In genomic region chr9:108111593-108112121, GRCm38 (mm10) we compare ENCODE assay signal across 9 mouse cellular contexts. TPM values are rescaled to one million over a fixed set of nuclear protein-coding genes. Genes with fewer than 3 reads are reported as not detected.
DNase-seq lines count a peak whose midpoint lies in the region; ATAC-seq and TF ChIP-seq lines count a peak whose summit lies in the region.
"Had no signal": no experiment of that assay in that cellular context is flagged by ENCODE, and none has a peak within 500 bp of the region (broad histone marks: within the 10 kb centered on the region; RNA-seq: fewer than 3 reads in every experiment).

No protein-coding gene starts in this region.

- no peak for TF ChIP-seq CTCF in layer of hippocampus, adult 2 months (conservative IDR thresholded peaks at IDR 0.05)

- H3K4me1 ChIP-seq in intestine, embryonic 16.5 days (ENCODE audit: control insufficient read depth, insufficient read depth, low read length) = peaks cover 20% of the 10 kb centered on the region

- peak; percentile 60 for DNase-seq in cerebellum, adult 11-12 months
- no peak for DNase-seq in cerebellum, postnatal 14 days
- no peak for DNase-seq in layer of hippocampus, adult 2 months (ENCODE audit: low spot score in 2 of 2)
- DNase-seq in layer of hippocampus, postnatal 14 days (ENCODE audit: low spot score in 2 of 2) = no peak
- DNase-seq in naive thymus-derived CD4-positive, alpha-beta T cell, adult 2 months (ENCODE audit: low read depth) = peak; percentile 35
- DNase-seq in ovary, postnatal 14 days (ENCODE audit: low spot score) = no peak
- no peak for DNase-seq in frontal cortex, postnatal 25 days (ENCODE audit: low spot score in 2 of 2)

- H3K27ac ChIP-seq in layer of hippocampus, adult 2 months = peak overlapping the region; percentile 57
- H3K27ac ChIP-seq in intestine, embryonic 16.5 days (ENCODE audit: low read length) = peak overlapping the region; percentile 44

- peak overlapping the region; percentile 49 for H3K9ac ChIP-seq in intestine, embryonic 16.5 days (ENCODE audit: low read depth, low read length)

- no peaks in the 10 kb centered on the region for H3K36me3 ChIP-seq in intestine, embryonic 16.5 days (ENCODE audit: control insufficient read depth, insufficient read depth, low read length)

- H3K4me3 ChIP-seq in layer of hippocampus, adult 2 months = no peak overlapping the region
- peak overlapping the region; percentile 27 for H3K4me3 ChIP-seq in intestine, embryonic 16.5 days (ENCODE audit: low read length)

- H3K27me3 ChIP-seq in intestine, embryonic 16.5 days (replicated peaks; ENCODE audit: control insufficient read depth, insufficient read depth, low read length) = 0 out of 2 replicates have a peak, but pooled peaks cover 7% of the 10 kb centered on the region

- ATAC-seq in intestine, embryonic 16.5 days = no peak; the same call in 1 of the 2 replicates

- H3K9me3 ChIP-seq in intestine, embryonic 16.5 days (ENCODE audit: control insufficient read depth, low read length) = no peaks in the 10 kb centered on the region

- 74% methylated on average over 17 of the region's 17 CpGs for WGBS in intestine, embryonic 16.5 days

- H3K4me2 ChIP-seq in intestine, embryonic 16.5 days (ENCODE audit: low read depth, low read length) = peak overlapping the region; percentile 56

RNA-seq across cellular contexts. Expression of gene Apeh, which starts 17.3 kb away (rescaled TPM):
- 10 to 100 TPM; 35.3 to 37.0 TPM for total RNA-seq in layer of hippocampus, adult 2 months (2021)
- 10 to 100 TPM; 39.4 to 42.8 TPM for total RNA-seq in layer of hippocampus, postnatal 14 days (2021)
- polyA plus RNA-seq in intestine, embryonic 16.5 days (2015; fragmentation: Nextera tagmentation; extraction: Ambion mirVana) = 105 and 109 TPM in 2 replicates

RNA-seq across cellular contexts. Expression of gene Rnf123, which starts 28.5 kb away (rescaled TPM):
- 100 to 1,000 TPM in 1 of 2 experiments, 10 to 100 TPM in 1; 95.7 to 111 TPM for total RNA-seq in layer of hippocampus, adult 2 months (2021)
- total RNA-seq in layer of hippocampus, postnatal 14 days (2021) = 10 to 100 TPM; 84.9 to 86.8 TPM
- 20.3 and 22.3 TPM in 2 replicates for polyA plus RNA-seq in intestine, embryonic 16.5 days (2015; fragmentation: Nextera tagmentation; extraction: Ambion mirVana)

RNA-seq across cellular contexts. Expression of gene Mst1, which starts 31.4 kb away (rescaled TPM):
- not detected for total RNA-seq in layer of hippocampus, adult 2 months (2021)
- not detected for total RNA-seq in layer of hippocampus, postnatal 14 days (2021)
- polyA plus RNA-seq in intestine, embryonic 16.5 days (2015; fragmentation: Nextera tagmentation; extraction: Ambion mirVana) = 1.8 and 2.0 TPM in 2 replicates
- total RNA-seq: neutrophil, adult 5-6 weeks had no signal

RNA-seq across cellular contexts. Expression of gene Amigo3, which starts 58.7 kb away (rescaled TPM):
- 1 to 10 TPM; 2.0 to 2.6 TPM for total RNA-seq in layer of hippocampus, adult 2 months (2021)
- total RNA-seq in layer of hippocampus, postnatal 14 days (2021) = 1 to 10 TPM; 2.2 to 2.8 TPM
- 3.2 and 4.2 TPM in 2 replicates for polyA plus RNA-seq in intestine, embryonic 16.5 days (2015; fragmentation: Nextera tagmentation; extraction: Ambion mirVana)

Comparison
In these comparisons a context has a peak if more than half of its experiments do, and no peak if none do; other contexts are left out.
1. DNase-seq: peak in cerebellum, adult 11-12 months (single experiment) and naive thymus-derived CD4-positive, alpha-beta T cell, adult 2 months (single experiment); none in cerebellum, postnatal 14 days (0 of 2), layer of hippocampus, adult 2 months (0 of 2), layer of hippocampus, postnatal 14 days (0 of 2), ovary, postnatal 14 days (single experiment) and frontal cortex, postnatal 25 days (0 of 2).